Mouse (Mus musculus): ENCODE measurements at regions not wholly inside any gene's neighbourhood (a gene's known extent, or its start where the extent isn't known, plus 50 kb on each side); places are given as distances from the start of the nearest gene placed in this dataset.

DNA sequence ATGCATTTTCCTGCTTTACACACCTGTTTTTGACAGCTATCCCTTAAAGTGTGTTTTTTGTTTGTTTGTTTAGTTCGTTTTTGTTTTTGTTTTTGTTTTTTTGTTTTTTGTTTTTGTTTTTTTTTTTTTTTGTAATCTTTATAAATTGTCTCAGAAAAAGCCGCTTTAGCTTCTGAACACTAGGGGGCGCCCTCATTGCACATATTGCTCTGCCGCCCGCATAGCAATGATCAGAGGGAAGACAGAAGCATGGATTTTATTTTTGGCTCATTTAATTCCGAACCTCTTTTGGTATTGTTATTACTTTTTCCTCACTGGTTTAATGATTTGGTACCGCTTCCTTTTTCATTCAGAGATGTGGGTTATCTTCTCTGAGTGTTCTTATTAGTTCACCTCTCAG is 569.9 kb upstream of the Gm10800 start:
- H3K36me3 ChIP-seq = no peaks in the 10 kb centered on the region
- H3K4me1 ChIP-seq = no peaks in the 10 kb centered on the region
- no peak overlapping the region for H3K27ac ChIP-seq (replicated peaks)
- peak; percentile 34; the same call in 1 of the 2 replicates for ATAC-seq (ENCODE audit: low FRiP score, low read depth)
- no peaks in the 10 kb centered on the region for H3K9me3 ChIP-seq
- no peaks in the 10 kb centered on the region for H3K27me3 ChIP-seq
- H3K4me2 ChIP-seq (replicated peaks) = no peak overlapping the region
- H3K4me3 ChIP-seq = no peak overlapping the region
- WGBS = 5% methylated on average over 7 of the region's 7 CpGs
- no peak overlapping the region for H3K9ac ChIP-seq (replicated peaks)

Measured in midbrain, embryonic 12.5 days (tissue).